Mouse (Mus musculus): ENCODE measurements around the gene Brd2. TPM values are rescaled to one million over a fixed set of nuclear protein-coding genes. Genes with fewer than 3 reads are reported as not detected.

Gene Brd2
- polyA plus RNA-seq, 1 experiment from 2014 or later = 95.9 TPM

DNA sequence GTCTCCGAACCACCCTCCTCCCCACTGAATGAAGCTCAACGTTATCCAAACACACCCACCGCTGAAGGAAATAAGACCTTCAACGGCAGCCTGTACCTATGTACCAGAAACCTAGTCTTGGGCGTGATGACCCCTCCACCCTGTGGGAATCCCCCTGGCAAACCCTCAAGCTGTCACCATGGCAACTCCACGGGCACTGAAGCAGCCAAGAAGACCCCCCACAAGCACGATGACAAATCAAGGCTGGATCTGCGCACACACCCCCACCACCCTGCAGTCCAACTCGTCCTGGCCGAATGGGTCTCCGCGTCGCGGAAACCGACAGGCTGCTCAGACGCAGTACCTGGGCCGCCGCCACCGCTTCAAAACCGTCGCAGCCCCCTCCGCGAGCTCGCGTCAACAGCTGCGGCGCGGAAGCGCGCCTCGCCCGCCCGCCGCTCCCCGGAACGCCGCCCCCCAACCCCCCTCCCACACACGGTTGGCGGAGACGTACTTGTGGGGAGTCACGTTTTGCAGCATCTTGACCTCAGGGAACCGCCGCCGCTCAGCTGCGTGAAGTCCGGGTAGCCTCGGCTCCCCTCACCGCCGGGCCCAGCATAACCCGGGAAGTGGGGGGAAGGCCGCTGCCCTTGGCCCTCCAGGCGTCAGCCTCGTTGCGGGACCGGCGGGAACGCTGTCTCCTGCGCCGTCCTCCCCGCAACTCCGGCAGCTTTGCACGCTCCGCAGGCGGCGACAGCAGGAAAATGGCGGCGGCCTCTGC is 4.1 kb downstream of the Brd2 start:
- Histone ChIP-seq H3K36me3 (replicated peaks; ENCODE audit: control insufficient read depth, insufficient read depth, low read depth, low read length) (peaks cover 30% of the 10 kb centered on the region), H3K9me3 (replicated peaks; ENCODE audit: control insufficient read depth, low read length) (no peaks in the 10 kb centered on the region), H3K27me3 (ENCODE audit: control insufficient read depth, insufficient read depth, low read length) (no peaks in the 10 kb centered on the region), H3K9ac (replicated peaks; ENCODE audit: low read length) (peak overlapping the region; percentile 92), H3K4me3 (ENCODE audit: low read depth, low read length) (peak overlapping the region; percentile 100), H3K27ac (replicated peaks; ENCODE audit: low read depth, low read length) (peak overlapping the region; percentile 100), H3K4me1 (ENCODE audit: control insufficient read depth, insufficient read depth, low read length) (peaks cover 6% of the 10 kb centered on the region; the same call in 1 of the 2 replicates), H3K4me2 (ENCODE audit: low read depth, low read length) (peak overlapping the region; percentile 81)
- DNase-seq (ENCODE audit: low spot score) (peak; percentile 43), ATAC-seq (replicated peaks; ENCODE audit: insufficient number of reproducible peaks, low FRiP score, low TSS enrichment, low read depth) (no peak)
- under 1% methylated on average over 66 of the region's 67 CpGs for WGBS

DNA sequence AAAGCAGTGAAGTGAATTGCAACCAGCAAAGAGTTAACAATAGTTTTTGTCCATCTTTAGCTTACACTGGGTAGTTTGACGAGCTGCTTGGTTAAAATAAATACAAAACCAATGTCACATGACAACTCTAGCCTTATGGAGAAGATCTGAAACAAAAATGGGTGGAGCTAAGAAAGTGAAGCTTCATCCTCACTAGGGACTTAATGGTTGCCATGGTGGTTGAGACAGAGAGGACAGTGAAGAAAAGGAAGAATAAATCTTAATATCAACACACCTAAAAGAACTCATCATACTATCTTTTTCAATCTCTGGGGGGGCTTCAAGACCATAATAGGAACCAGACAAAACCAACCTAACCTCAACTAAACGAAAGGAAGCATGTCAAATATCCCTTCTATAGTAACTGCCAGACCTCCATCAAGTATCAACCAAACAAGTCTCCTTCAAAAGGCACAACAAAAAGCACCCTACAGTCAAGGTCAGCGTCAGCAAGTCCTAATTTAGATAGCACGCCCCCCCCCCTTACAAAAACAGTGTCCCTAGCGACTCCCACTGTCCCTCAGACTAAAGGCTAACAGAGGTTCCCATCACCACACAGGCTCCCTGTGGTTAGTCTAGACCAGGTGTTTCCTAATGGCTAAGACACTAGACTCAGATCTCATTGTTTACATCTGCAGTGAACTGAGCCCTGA is 4.9 kb downstream of the Brd2 start:
- H3K4me1 ChIP-seq (ENCODE audit: control insufficient read depth, insufficient read depth, low read length) = peaks cover 6% of the 10 kb centered on the region; the same call in 1 of the 2 replicates
- peak overlapping the region; percentile 92 for H3K9ac ChIP-seq (replicated peaks; ENCODE audit: low read length)
- H3K9me3 ChIP-seq (replicated peaks; ENCODE audit: control insufficient read depth, low read length) = no peaks in the 10 kb centered on the region
- DNase-seq (ENCODE audit: low spot score) = peak; percentile 55
- peaks cover 35% of the 10 kb centered on the region for H3K36me3 ChIP-seq (replicated peaks; ENCODE audit: control insufficient read depth, insufficient read depth, low read depth, low read length)
- peak overlapping the region; percentile 100 for H3K4me3 ChIP-seq (ENCODE audit: low read depth, low read length)
- 0% methylated on average over 5 of the region's 5 CpGs for WGBS
- no peak for ATAC-seq (replicated peaks; ENCODE audit: insufficient number of reproducible peaks, low FRiP score, low TSS enrichment, low read depth)
- H3K27me3 ChIP-seq (ENCODE audit: control insufficient read depth, insufficient read depth, low read length) = no peaks in the 10 kb centered on the region
- no peak overlapping the region for H3K27ac ChIP-seq (replicated peaks; ENCODE audit: low read depth, low read length)
- H3K4me2 ChIP-seq (ENCODE audit: low read depth, low read length) = peak overlapping the region; percentile 81

DNA sequence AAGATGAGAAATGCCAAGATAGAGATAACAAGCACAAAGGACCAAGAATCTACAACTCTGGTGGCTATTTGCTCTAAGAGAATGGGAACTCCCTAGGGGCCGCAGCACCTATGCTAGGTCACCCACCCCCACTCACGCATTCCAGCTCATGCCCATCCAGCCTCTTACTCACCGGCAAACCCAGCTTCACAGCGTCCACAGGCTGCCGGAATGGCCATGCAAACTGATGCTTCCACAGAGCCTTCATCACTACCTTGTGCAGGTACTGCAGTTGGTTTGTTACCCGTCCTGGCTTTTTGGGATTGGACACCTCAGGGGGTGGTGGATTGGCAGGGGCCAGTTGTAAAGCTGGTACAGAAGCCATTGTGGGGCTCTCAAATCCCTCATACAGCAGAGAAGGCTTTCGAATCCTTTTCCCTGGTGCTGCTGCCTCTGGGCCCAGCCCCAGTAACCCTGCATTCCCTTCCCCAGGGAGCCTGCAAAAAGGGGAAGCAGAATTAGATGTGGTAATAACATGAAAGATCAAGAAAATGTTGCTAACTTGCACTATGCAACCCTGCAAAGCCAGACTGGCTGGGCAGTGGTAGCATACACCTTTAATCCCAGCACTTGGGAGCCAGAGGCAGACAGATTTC is 5.6 kb downstream of the Brd2 start:
- H3K4me3 ChIP-seq (ENCODE audit: low read depth, low read length) = peak overlapping the region; percentile 100
- 40% methylated on average over 7 of the region's 7 CpGs for WGBS
- peaks cover 6% of the 10 kb centered on the region; the same call in 1 of the 2 replicates for H3K4me1 ChIP-seq (ENCODE audit: control insufficient read depth, insufficient read depth, low read length)
- H3K9me3 ChIP-seq (replicated peaks; ENCODE audit: control insufficient read depth, low read length) = no peaks in the 10 kb centered on the region
- DNase-seq (ENCODE audit: low spot score) (no peak), ATAC-seq (replicated peaks; ENCODE audit: insufficient number of reproducible peaks, low FRiP score, low TSS enrichment, low read depth) (no peak)
- H3K9ac ChIP-seq (replicated peaks; ENCODE audit: low read length) = peak overlapping the region; percentile 15
- peaks cover 40% of the 10 kb centered on the region for H3K36me3 ChIP-seq (replicated peaks; ENCODE audit: control insufficient read depth, insufficient read depth, low read depth, low read length)
- no peaks in the 10 kb centered on the region for H3K27me3 ChIP-seq (ENCODE audit: control insufficient read depth, insufficient read depth, low read length)
- peak overlapping the region; percentile 81 for H3K4me2 ChIP-seq (ENCODE audit: low read depth, low read length)
- no peak overlapping the region for H3K27ac ChIP-seq (replicated peaks; ENCODE audit: low read depth, low read length)

DNA sequence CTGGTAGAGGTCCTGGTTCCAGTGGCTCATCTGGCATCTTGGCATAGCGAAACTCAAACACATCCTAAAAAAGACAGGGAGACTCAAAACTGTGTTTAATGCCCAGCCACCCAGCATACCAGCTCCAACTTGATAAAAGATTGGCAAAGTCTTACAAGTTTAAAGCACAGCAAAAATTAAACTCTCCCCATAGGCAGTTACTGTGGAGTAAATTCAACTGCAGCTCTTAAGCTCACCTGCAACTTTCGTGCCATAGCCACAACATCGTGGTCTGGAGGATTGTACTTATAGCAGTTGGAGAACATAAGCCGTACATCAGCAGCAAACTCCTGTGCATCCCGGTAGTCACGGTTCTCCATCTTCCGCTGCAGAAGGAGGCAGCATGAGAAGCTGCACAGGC is 8.3 kb downstream of the Brd2 start:
- no peak for DNase-seq (ENCODE audit: low spot score)
- ATAC-seq (replicated peaks; ENCODE audit: insufficient number of reproducible peaks, low FRiP score, low TSS enrichment, low read depth) = no peak
- Histone ChIP-seq H3K27me3 (ENCODE audit: control insufficient read depth, insufficient read depth, low read length) (no peaks in the 10 kb centered on the region), H3K4me3 (ENCODE audit: low read depth, low read length) (no peak overlapping the region), H3K9me3 (replicated peaks; ENCODE audit: control insufficient read depth, low read length) (no peaks in the 10 kb centered on the region), H3K27ac (replicated peaks; ENCODE audit: low read depth, low read length) (no peak overlapping the region), H3K36me3 (replicated peaks; ENCODE audit: control insufficient read depth, insufficient read depth, low read depth, low read length) (peaks cover 44% of the 10 kb centered on the region), H3K4me1 (ENCODE audit: control insufficient read depth, insufficient read depth, low read length) (peaks cover 6% of the 10 kb centered on the region; the same call in 1 of the 2 replicates), H3K9ac (replicated peaks; ENCODE audit: low read length) (no peak overlapping the region), H3K4me2 (ENCODE audit: low read depth, low read length) (no peak overlapping the region)
- WGBS = 92% methylated on average over 7 of the region's 7 CpGs

DNA sequence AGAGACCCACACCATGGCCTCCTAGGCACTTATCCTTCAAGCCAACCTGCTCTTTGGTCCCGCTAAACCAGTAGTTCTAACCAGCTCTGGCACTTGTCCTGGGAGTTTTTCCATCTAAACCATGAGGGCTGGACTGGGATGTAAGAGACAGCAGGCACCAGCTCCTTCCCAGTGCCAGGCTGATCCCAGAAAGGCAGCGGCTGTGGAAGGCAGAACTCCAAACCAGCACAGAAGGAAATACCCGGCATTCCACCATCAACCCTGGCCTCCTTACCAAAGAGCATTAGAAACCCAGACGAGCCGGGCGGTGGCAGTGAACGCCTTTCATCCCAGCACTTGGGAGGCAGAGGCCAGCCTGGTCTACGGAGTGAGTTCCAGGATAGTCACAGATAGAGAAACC is 12.1 kb downstream of the Brd2 start:
- Histone ChIP-seq H3K9me3 (replicated peaks; ENCODE audit: control insufficient read depth, low read length) (no peaks in the 10 kb centered on the region), H3K36me3 (replicated peaks; ENCODE audit: control insufficient read depth, insufficient read depth, low read depth, low read length) (peaks cover 31% of the 10 kb centered on the region), H3K4me1 (ENCODE audit: control insufficient read depth, insufficient read depth, low read length) (no peaks in the 10 kb centered on the region), H3K27ac (replicated peaks; ENCODE audit: low read depth, low read length) (no peak overlapping the region), H3K4me2 (ENCODE audit: low read depth, low read length) (no peak overlapping the region), H3K9ac (replicated peaks; ENCODE audit: low read length) (no peak overlapping the region), H3K27me3 (ENCODE audit: control insufficient read depth, insufficient read depth, low read length) (no peaks in the 10 kb centered on the region), H3K4me3 (ENCODE audit: low read depth, low read length) (no peak overlapping the region)
- 65% methylated on average over 8 of the region's 8 CpGs for WGBS
- DNase-seq (ENCODE audit: low spot score) = no peak
- no peak for ATAC-seq (replicated peaks; ENCODE audit: insufficient number of reproducible peaks, low FRiP score, low TSS enrichment, low read depth)

DNA sequence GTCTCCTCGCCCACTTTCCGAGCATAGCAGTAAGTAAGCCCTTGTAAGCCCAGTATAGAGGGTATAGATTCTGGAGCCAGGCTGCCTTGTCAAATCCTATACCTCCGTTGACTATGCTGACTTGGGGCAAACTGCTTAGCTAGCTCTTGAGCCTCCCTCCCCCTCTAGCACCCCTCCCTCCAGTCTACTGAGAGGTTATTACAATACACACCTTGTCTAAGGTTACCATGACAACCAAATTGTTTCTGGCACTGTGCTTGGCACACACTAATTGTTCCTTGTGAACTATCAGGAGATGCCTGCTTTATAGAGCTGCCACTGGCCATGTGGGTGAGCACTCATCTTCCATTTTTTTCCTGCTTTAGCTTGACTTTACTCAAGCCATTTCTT is 12.6 kb downstream of the Brd2 start:
- H3K27me3 ChIP-seq (ENCODE audit: control insufficient read depth, insufficient read depth, low read length) = no peaks in the 10 kb centered on the region
- H3K4me2 ChIP-seq (ENCODE audit: low read depth, low read length) = no peak overlapping the region
- H3K4me3 ChIP-seq (ENCODE audit: low read depth, low read length) = no peak overlapping the region
- ATAC-seq (replicated peaks; ENCODE audit: insufficient number of reproducible peaks, low FRiP score, low TSS enrichment, low read depth) (no peak), DNase-seq (ENCODE audit: low spot score) (peak; percentile 13)
- WGBS = 71% methylated on average over 3 of the region's 3 CpGs
- no peak overlapping the region for H3K27ac ChIP-seq (replicated peaks; ENCODE audit: low read depth, low read length)
- no peaks in the 10 kb centered on the region for H3K4me1 ChIP-seq (ENCODE audit: control insufficient read depth, insufficient read depth, low read length)
- no peak overlapping the region for H3K9ac ChIP-seq (replicated peaks; ENCODE audit: low read length)
- no peaks in the 10 kb centered on the region for H3K9me3 ChIP-seq (replicated peaks; ENCODE audit: control insufficient read depth, low read length)
- peaks cover 26% of the 10 kb centered on the region for H3K36me3 ChIP-seq (replicated peaks; ENCODE audit: control insufficient read depth, insufficient read depth, low read depth, low read length)

DNA sequence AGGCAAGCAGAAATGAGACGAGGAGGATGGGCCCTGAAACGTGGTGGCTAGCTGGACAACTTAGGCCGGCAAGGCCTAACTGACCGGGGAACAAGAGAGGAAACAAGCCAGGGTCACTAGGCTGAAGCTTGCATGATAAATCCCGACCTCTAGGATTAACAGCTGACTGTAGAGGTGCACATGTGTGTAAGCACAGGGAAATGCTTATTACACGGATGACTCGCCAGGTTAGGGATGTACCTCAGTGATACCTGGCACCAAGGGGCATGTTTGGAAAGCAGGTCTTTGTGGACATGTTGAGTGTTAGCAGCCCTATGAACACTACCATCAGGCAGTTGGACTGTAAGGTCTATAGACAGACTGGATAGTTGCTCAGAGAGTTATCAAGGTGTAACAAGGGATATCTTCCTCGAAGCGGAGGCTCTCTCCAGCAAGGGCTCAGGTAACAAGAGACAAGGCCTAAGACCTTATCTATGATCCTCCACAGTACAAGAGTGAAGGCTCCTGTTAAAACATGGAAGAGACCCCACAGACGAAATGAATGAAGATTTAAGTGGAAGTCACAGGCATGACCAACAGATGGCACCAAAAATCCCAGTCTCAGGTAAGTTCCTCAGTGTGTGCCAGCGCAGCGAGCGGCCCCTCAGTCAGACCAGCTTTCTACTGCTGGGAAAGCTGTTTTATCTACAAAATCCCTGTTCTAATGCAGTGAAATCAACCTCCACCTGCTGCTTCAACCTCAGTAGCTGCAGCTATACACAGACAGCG is 13.2 kb downstream of the Brd2 start:
- H3K9ac ChIP-seq (replicated peaks; ENCODE audit: low read length) = no peak overlapping the region
- no peaks in the 10 kb centered on the region for H3K27me3 ChIP-seq (ENCODE audit: control insufficient read depth, insufficient read depth, low read length)
- no peak overlapping the region for H3K4me2 ChIP-seq (ENCODE audit: low read depth, low read length)
- H3K27ac ChIP-seq (replicated peaks; ENCODE audit: low read depth, low read length) = no peak overlapping the region
- 78% methylated on average over 14 of the region's 14 CpGs for WGBS
- H3K4me3 ChIP-seq (ENCODE audit: low read depth, low read length) = no peak overlapping the region
- no peak for ATAC-seq (replicated peaks; ENCODE audit: insufficient number of reproducible peaks, low FRiP score, low TSS enrichment, low read depth)
- peak; percentile 17 for DNase-seq (ENCODE audit: low spot score)
- H3K36me3 ChIP-seq (replicated peaks; ENCODE audit: control insufficient read depth, insufficient read depth, low read depth, low read length) = peaks cover 22% of the 10 kb centered on the region
- H3K9me3 ChIP-seq (replicated peaks; ENCODE audit: control insufficient read depth, low read length) = no peaks in the 10 kb centered on the region
- H3K4me1 ChIP-seq (ENCODE audit: control insufficient read depth, insufficient read depth, low read length) = no peaks in the 10 kb centered on the region
